Comparison of ENCODE assay signal across 19 mouse cellular contexts in the genomic region with DNA sequence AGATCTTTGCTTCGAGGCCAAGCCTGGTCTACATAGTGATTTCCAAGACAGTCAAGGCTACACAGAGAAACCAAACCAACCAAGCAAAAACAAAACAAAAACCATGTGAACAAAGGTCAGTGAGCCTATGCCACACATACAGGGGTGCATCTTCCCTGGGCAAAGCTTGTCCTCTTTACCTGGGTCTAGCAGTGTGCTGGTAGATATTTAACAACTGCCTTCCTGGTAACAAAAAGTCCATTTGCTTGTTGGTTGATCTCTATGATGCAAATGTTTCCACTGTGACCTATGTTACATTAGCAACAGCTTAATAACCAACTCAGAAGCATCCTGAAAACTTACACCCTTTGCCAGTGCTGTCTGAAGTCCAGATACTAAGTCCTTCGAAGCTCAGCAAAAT. TPM values are rescaled to one million over a fixed set of nuclear protein-coding genes. Genes with fewer than 3 reads are reported as not detected.
DNase-seq lines count a peak whose midpoint lies in the region; ATAC-seq and TF ChIP-seq lines count a peak whose summit lies in the region.
"Had no signal": no experiment of that assay in that cellular context is flagged by ENCODE, and none has a peak within 500 bp of the region (broad histone marks: within the 10 kb centered on the region; RNA-seq: fewer than 3 reads in every experiment).

No protein-coding gene starts in this region.

- no peak overlapping the region for H3K27ac ChIP-seq in liver, adult 2 months (replicated peaks; ENCODE audit: insufficient read depth, low read depth, low read length)
- H3K27ac ChIP-seq in liver, postnatal 0 days (ENCODE audit: low read depth): no peak overlapping the region
- H3K27ac ChIP-seq in kidney, postnatal 0 days: no peak overlapping the region
- H3K27ac ChIP-seq in embryonic facial prominence, embryonic 10.5 days (replicated peaks): no peak overlapping the region
- H3K27ac ChIP-seq in neural tube, embryonic 15.5 days (replicated peaks): no peak overlapping the region
- H3K27ac ChIP-seq: embryonic facial prominence, embryonic 13.5 days; forebrain, embryonic 12.5 days; heart, embryonic 13.5 days; hindbrain, embryonic 12.5 days had no signal

- H3K4me2 ChIP-seq in liver, postnatal 0 days (ENCODE audit: low read depth, low read length): no peak overlapping the region
- H3K4me2 ChIP-seq in kidney, postnatal 0 days (ENCODE audit: low read length): no peak overlapping the region
- no peak overlapping the region for H3K4me2 ChIP-seq in neural tube, embryonic 15.5 days
- H3K4me2 ChIP-seq: embryonic facial prominence, embryonic 13.5 days; forebrain, embryonic 12.5 days; heart, embryonic 13.5 days; hindbrain, embryonic 12.5 days had no signal

- TF ChIP-seq EP300 in liver, postnatal 0 days (IDR thresholded peaks at IDR 0.05; ENCODE audit: low read depth): no peak

- H3K9ac ChIP-seq in liver, adult 2 months (ENCODE audit: low read depth, low read length): no peak overlapping the region
- H3K9ac ChIP-seq in liver, postnatal 0 days (replicated peaks): no peak overlapping the region
- H3K9ac ChIP-seq in kidney, postnatal 0 days (ENCODE audit: low read depth, low read length): no peak overlapping the region
- no peak overlapping the region for H3K9ac ChIP-seq in neural tube, embryonic 15.5 days (replicated peaks)
- H3K9ac ChIP-seq: embryonic facial prominence, embryonic 13.5 days; forebrain, embryonic 12.5 days; heart, embryonic 13.5 days; hindbrain, embryonic 12.5 days had no signal

- H3K9me3 ChIP-seq in liver, postnatal 0 days (ENCODE audit: low read length): 0 out of 2 replicates have a peak, but pooled peaks cover 2% of the 10 kb centered on the region
- H3K9me3 ChIP-seq in kidney, postnatal 0 days (replicated peaks; ENCODE audit: low read length): no peaks in the 10 kb centered on the region
- no peaks in the 10 kb centered on the region for H3K9me3 ChIP-seq in embryonic facial prominence, embryonic 10.5 days
- H3K9me3 ChIP-seq in neural tube, embryonic 15.5 days (replicated peaks): no peaks in the 10 kb centered on the region; the same call in 1 of the 2 replicates
- H3K9me3 ChIP-seq: embryonic facial prominence, embryonic 13.5 days had no signal

- no peaks in the 10 kb centered on the region for H3K79me2 ChIP-seq in liver, adult 2 months (ENCODE audit: control insufficient read depth, insufficient read depth, low read length)

- TF ChIP-seq CTCF in liver, adult 2 months (IDR thresholded peaks at IDR 0.05; ENCODE audit: low read depth, low read length): no peak
- no peak for TF ChIP-seq CTCF in liver, postnatal 0 days (IDR thresholded peaks at IDR 0.05; ENCODE audit: low read depth)
- TF ChIP-seq CTCF in kidney, postnatal 0 days (IDR thresholded peaks at IDR 0.05; ENCODE audit: low read depth): no peak

- 53% methylated on average over 2 of the region's 2 CpGs for WGBS in liver, adult 2 months
- WGBS in liver, postnatal 0 days (ENCODE audit: insufficient replicate concordance): 85% methylated on average over 2 of the region's 2 CpGs
- WGBS in kidney, postnatal 0 days: 85% methylated on average over 2 of the region's 2 CpGs
- WGBS in embryonic facial prominence, embryonic 10.5 days: 93% methylated on average over 2 of the region's 2 CpGs
- 97% methylated on average over 2 of the region's 2 CpGs for WGBS in neural tube, embryonic 15.5 days

- H3K27me3 ChIP-seq in liver, adult 2 months (ENCODE audit: control insufficient read depth, insufficient read depth, low read length): no peaks in the 10 kb centered on the region
- H3K27me3 ChIP-seq in liver, postnatal 0 days (ENCODE audit: insufficient read depth, low read length): no peaks in the 10 kb centered on the region
- H3K27me3 ChIP-seq in kidney, postnatal 0 days (ENCODE audit: insufficient read depth, low read length): no peaks in the 10 kb centered on the region
- H3K27me3 ChIP-seq in embryonic facial prominence, embryonic 10.5 days (replicated peaks; ENCODE audit: low read depth, poor library complexity, severe bottlenecking): no peaks in the 10 kb centered on the region
- H3K27me3 ChIP-seq in neural tube, embryonic 15.5 days (replicated peaks): no peaks in the 10 kb centered on the region
- H3K27me3 ChIP-seq: embryonic facial prominence, embryonic 13.5 days; forebrain, embryonic 12.5 days; heart, embryonic 13.5 days; hindbrain, embryonic 12.5 days had no signal

- no peaks in the 10 kb centered on the region for H3K36me3 ChIP-seq in liver, adult 2 months (ENCODE audit: control insufficient read depth, insufficient read depth, low read length)
- H3K36me3 ChIP-seq in liver, postnatal 0 days (replicated peaks; ENCODE audit: insufficient read depth, low read length): no peaks in the 10 kb centered on the region
- H3K36me3 ChIP-seq in kidney, postnatal 0 days (ENCODE audit: insufficient read depth, low read length): no peaks in the 10 kb centered on the region
- no peaks in the 10 kb centered on the region for H3K36me3 ChIP-seq in embryonic facial prominence, embryonic 10.5 days (replicated peaks)
- no peaks in the 10 kb centered on the region for H3K36me3 ChIP-seq in neural tube, embryonic 15.5 days
- H3K36me3 ChIP-seq: embryonic facial prominence, embryonic 13.5 days; forebrain, embryonic 12.5 days; heart, embryonic 13.5 days; hindbrain, embryonic 12.5 days had no signal

- peak; percentile 82 for DNase-seq in liver, adult 2 months (ENCODE audit: extremely low read depth, low read depth, low spot score)
- DNase-seq in liver, postnatal 0 days: no peak
- DNase-seq in kidney, adult 9 months: peak; percentile 85
- DNase-seq in kidney, postnatal 0 days (ENCODE audit: low spot score): no peak
- DNase-seq in kidney, postnatal 36 days: peak; percentile 47 to 85
- no peak for DNase-seq in embryonic facial prominence, embryonic 10.5 days (ENCODE audit: low spot score)
- DNase-seq: adrenal gland, adult 8-10 months; cerebellum, adult 11-12 months; cerebellum, adult 9-10 months; cerebellum, postnatal 25 days; gastrocnemius, postnatal 14 days; heart, postnatal 4 days had no signal

- no peak overlapping the region for H3K4me3 ChIP-seq in liver, adult 2 months (ENCODE audit: insufficient read depth, low read depth, low read length)
- no peak overlapping the region for H3K4me3 ChIP-seq in liver, postnatal 0 days (ENCODE audit: low read depth, low read length)
- no peak overlapping the region for H3K4me3 ChIP-seq in kidney, postnatal 0 days (replicated peaks; ENCODE audit: low read depth, low read length)
- H3K4me3 ChIP-seq in embryonic facial prominence, embryonic 10.5 days: no peak overlapping the region
- no peak overlapping the region for H3K4me3 ChIP-seq in neural tube, embryonic 15.5 days (replicated peaks)
- H3K4me3 ChIP-seq: embryonic facial prominence, embryonic 13.5 days; forebrain, embryonic 12.5 days; heart, embryonic 13.5 days; hindbrain, embryonic 12.5 days had no signal

- ATAC-seq in liver, postnatal 0 days: no peak
- ATAC-seq in kidney, postnatal 0 days (replicated peaks; ENCODE audit: low FRiP score, low read depth): peak; percentile 80
- no peak for ATAC-seq in neural tube, embryonic 15.5 days (ENCODE audit: low FRiP score)
- ATAC-seq: forebrain, embryonic 16.5 days; hindbrain, embryonic 16.5 days had no signal

- TF ChIP-seq POLR2A in liver, adult 2 months (IDR thresholded peaks at IDR 0.05; ENCODE audit: extremely low read depth, insufficient read depth, low read length): no peak

- H3K4me1 ChIP-seq in liver, adult 2 months (ENCODE audit: control insufficient read depth, insufficient read depth, low read length): peaks cover 3% of the 10 kb centered on the region
- H3K4me1 ChIP-seq in liver, postnatal 0 days (ENCODE audit: insufficient read depth): no peaks in the 10 kb centered on the region; the same call in 1 of the 2 replicates
- no peaks in the 10 kb centered on the region for H3K4me1 ChIP-seq in kidney, postnatal 0 days (replicated peaks; ENCODE audit: insufficient read depth, low read length)
- H3K4me1 ChIP-seq in embryonic facial prominence, embryonic 10.5 days: no peaks in the 10 kb centered on the region
- H3K4me1 ChIP-seq in neural tube, embryonic 15.5 days: no peaks in the 10 kb centered on the region
- H3K4me1 ChIP-seq: embryonic facial prominence, embryonic 13.5 days; forebrain, embryonic 12.5 days; heart, embryonic 13.5 days; hindbrain, embryonic 12.5 days had no signal

RNA-seq across cellular contexts. Expression of a gene that starts 17.3 kb away (rescaled TPM):
- 31.1 and 38.3 TPM in 2 replicates for total RNA-seq in liver, adult 2 months (2014; rRNA removed)
- polyA plus RNA-seq in liver, adult 2 months (2012; rRNA removed): 15.2 and 17.5 TPM in 2 replicates
- polyA plus RNA-seq in liver, postnatal 0 days (2015; fragmentation: Nextera tagmentation; extraction: Ambion mirVana): 2.7 TPM in 2 replicates
- polyA plus RNA-seq in kidney, postnatal 0 days (2015; fragmentation: Nextera tagmentation; extraction: Ambion mirVana): 13.6 and 14.3 TPM in 2 replicates
- 20.4 and 20.7 TPM in 2 replicates for polyA plus RNA-seq in embryonic facial prominence, embryonic 10.5 days (2016; fragmentation: Nextera tagmentation; extraction: Ambion mirVana)
- 17.5 and 17.8 TPM in 2 replicates for polyA plus RNA-seq in neural tube, embryonic 15.5 days (2015; fragmentation: Nextera tagmentation; extraction: Ambion mirVana)

Comparison
In these comparisons a context has a peak if more than half of its experiments do, and no peak if none do; other contexts are left out.
1. DNase-seq: peak in liver, adult 2 months (single experiment), kidney, adult 9 months (single experiment) and kidney, postnatal 36 days (2 of 2); none in liver, postnatal 0 days (single experiment), kidney, postnatal 0 days (single experiment) and embryonic facial prominence, embryonic 10.5 days (single experiment).